Mouse (Mus musculus) liver, embryonic 15.5 days (tissue): ENCODE data around the gene Ccdc149. TPM values are rescaled to one million over a fixed set of nuclear protein-coding genes. Genes with fewer than 3 reads are reported as not detected.

Experiments used
- ATAC-seq: fragments of 200-750 bp; cut with Nextera tagmentation; 2 replicates; pipeline ENCODE4 v1.8.0; 2017; ENCODE audit warnings: moderate number of reproducible peaks, mild to moderate bottlenecking, moderate library complexity; ENCODE audit not compliant: insufficient read depth
- H3K27ac ChIP-seq: fragments of 300-500 bp; sonication (generic); replicated peaks from 2 replicates; pipeline ENCODE4 v1.5.1; 2015; ENCODE audit warnings: mild to moderate bottlenecking, inconsistent platforms
- H3K27me3 ChIP-seq: fragments of 300-500 bp; sonication (generic); 2 replicates; pipeline ENCODE4 v1.6.1; 2015; ENCODE audit warnings: mild to moderate bottlenecking, inconsistent platforms
- H3K36me3 ChIP-seq: fragments of 300-500 bp; sonication (generic); replicated peaks from 2 replicates; pipeline ENCODE4 v1.6.1; 2015; ENCODE audit warnings: moderate library complexity, mild to moderate bottlenecking, inconsistent platforms
- H3K4me1 ChIP-seq: fragments of 300-500 bp; sonication (generic); replicated peaks from 2 replicates; pipeline ENCODE4 v1.6.1; 2015; ENCODE audit warnings: inconsistent platforms
- H3K4me2 ChIP-seq: fragments of 300-500 bp; sonication (generic); 2 replicates; pipeline ENCODE4 v1.6.1; 2015; ENCODE audit warnings: moderate library complexity, mild to moderate bottlenecking, inconsistent platforms
- H3K4me3 ChIP-seq: fragments of 300-500 bp; sonication (generic); replicated peaks from 2 replicates; pipeline ENCODE4 v1.5.1; 2015; ENCODE audit warnings: mild to moderate bottlenecking, inconsistent platforms
- H3K9ac ChIP-seq: fragments of 300-500 bp; sonication (generic); 2 replicates; pipeline ENCODE4 v1.6.1; 2015; ENCODE audit warnings: moderate library complexity, mild to moderate bottlenecking, inconsistent platforms
- H3K9me3 ChIP-seq: fragments of 300-500 bp; sonication (generic); replicated peaks from 2 replicates; pipeline ENCODE4 v1.6.1; 2016; ENCODE audit warnings: inconsistent platforms
- WGBS: fragments of 180-500 bp; shearing (Covaris S2); methylation state at CpG from one replicate; pipeline ENCODE4 v1.1.7; 2015; ENCODE audit warnings: mixed read lengths; ENCODE audit not compliant: insufficient replicate concordance; 5-methylcytosine and 5-hydroxymethylcytosine counted together
- polyA plus RNA-seq: library from polyadenylated mRNA; unstranded; fragments of >200 nt; fragmentation: Nextera tagmentation; extraction: Ambion mirVana; gene quantifications from 2 replicates; pipeline ENCODE4 v1.2.1, GENCODE M21; 2015

Ccdc149 gene
- polyA plus RNA-seq, 1 experiment from 2014 or later: 0.60 TPM

- WGBS: 33% methylated on average over 7 of the region's 7 CpGs
- Histone ChIP-seq H3K36me3 (no peaks in the 10 kb centered on the region), H3K9me3 (no peaks in the 10 kb centered on the region), H3K9ac (no peak overlapping the region), H3K27ac (no peak overlapping the region), H3K4me1 (peaks cover 7% of the 10 kb centered on the region), H3K27me3 (no peaks in the 10 kb centered on the region), H3K4me2 (no peak overlapping the region), H3K4me3 (no peak overlapping the region)
- no peak for ATAC-seq
Measured at GRCm38 (mm10) chr5:52355612-52356011, 115.7 kb downstream of the Ccdc149 start.

GRCm38 (mm10) chr5:52354441-52354840 is 116.9 kb downstream of the Ccdc149 start:
- WGBS: 48% methylated on average over 4 of the region's 4 CpGs
- no peak for ATAC-seq

GRCm38 (mm10) chr5:52352730-52353129 is 118.6 kb downstream of the Ccdc149 start:
- Histone ChIP-seq H3K4me1 (peaks cover 7% of the 10 kb centered on the region), H3K9ac (no peak overlapping the region), H3K36me3 (no peaks in the 10 kb centered on the region), H3K4me2 (no peak overlapping the region), H3K27me3 (no peaks in the 10 kb centered on the region), H3K4me3 (no peak overlapping the region), H3K27ac (no peak overlapping the region), H3K9me3 (no peaks in the 10 kb centered on the region)
- WGBS: 62% methylated on average over 5 of the region's 5 CpGs
- ATAC-seq: no peak

More at GRCm38 (mm10) chr5:52354441-52354840, 116.9 kb downstream of the Ccdc149 start:
- H3K4me2 ChIP-seq: no peak overlapping the region
- no peaks in the 10 kb centered on the region for H3K9me3 ChIP-seq
- H3K27me3 ChIP-seq: no peaks in the 10 kb centered on the region
- no peak overlapping the region for H3K4me3 ChIP-seq
- peaks cover 7% of the 10 kb centered on the region for H3K4me1 ChIP-seq
- H3K27ac ChIP-seq: no peak overlapping the region
- no peak overlapping the region for H3K9ac ChIP-seq
- H3K36me3 ChIP-seq: no peaks in the 10 kb centered on the region

GRCm38 (mm10) chr5:52351561-52351960 is 119.8 kb downstream of the Ccdc149 start:
- peaks cover 7% of the 10 kb centered on the region for H3K4me1 ChIP-seq
- no peak overlapping the region for H3K4me2 ChIP-seq
- H3K9ac ChIP-seq: no peak overlapping the region
- WGBS: 66% methylated on average over 2 of the region's 2 CpGs
- ATAC-seq: no peak
- no peaks in the 10 kb centered on the region for H3K36me3 ChIP-seq
- no peaks in the 10 kb centered on the region for H3K9me3 ChIP-seq
- H3K27me3 ChIP-seq: no peaks in the 10 kb centered on the region
- H3K27ac ChIP-seq: no peak overlapping the region
- no peak overlapping the region for H3K4me3 ChIP-seq

- Histone ChIP-seq H3K4me1 (peaks cover 2% of the 10 kb centered on the region; the same call in 1 of the 2 replicates), H3K27me3 (no peaks in the 10 kb centered on the region), H3K36me3 (no peaks in the 10 kb centered on the region), H3K9me3 (no peaks in the 10 kb centered on the region), H3K4me2 (no peak overlapping the region), H3K4me3 (no peak overlapping the region), H3K27ac (no peak overlapping the region), H3K9ac (no peak overlapping the region)
- WGBS: 65% methylated on average over 2 of the region's 2 CpGs
- no peak for ATAC-seq
Measured at GRCm38 (mm10) chr5:52350451-52350850, 120.9 kb downstream of the Ccdc149 start.

DNA sequence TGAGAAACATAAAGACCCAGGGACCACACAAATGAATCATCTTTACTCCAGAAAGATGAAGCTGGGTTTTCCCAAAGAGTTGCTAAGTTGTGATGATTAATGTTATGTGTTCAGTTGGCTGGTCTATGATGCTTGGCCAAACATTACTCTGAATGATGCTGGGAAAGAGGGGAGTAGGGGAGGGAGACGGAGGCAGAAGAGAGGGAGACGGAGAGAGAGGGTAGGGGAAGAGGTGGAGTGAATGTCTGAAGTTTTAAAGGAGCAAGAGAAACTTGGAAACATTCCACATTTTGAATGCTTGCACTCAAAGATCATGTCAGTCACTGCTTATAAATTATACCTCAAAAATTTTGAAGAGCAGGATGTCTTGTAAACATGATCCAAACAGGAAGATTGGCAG is 124.4 kb downstream of the Ccdc149 start:
- WGBS: 58% methylated on average over 2 of the region's 2 CpGs
- H3K4me3 ChIP-seq: no peak overlapping the region
- no peaks in the 10 kb centered on the region for H3K36me3 ChIP-seq
- no peaks in the 10 kb centered on the region for H3K27me3 ChIP-seq
- no peak for ATAC-seq
- H3K9ac ChIP-seq: no peak overlapping the region
- H3K9me3 ChIP-seq: no peaks in the 10 kb centered on the region
- no peak overlapping the region for H3K4me2 ChIP-seq
- H3K27ac ChIP-seq: no peak overlapping the region
- H3K4me1 ChIP-seq: no peaks in the 10 kb centered on the region

GRCm38 (mm10) chr5:52339134-52339533 is 132.2 kb downstream of the Ccdc149 start:
- H3K4me2 ChIP-seq: no peak overlapping the region
- no peaks in the 10 kb centered on the region for H3K4me1 ChIP-seq
- no peaks in the 10 kb centered on the region for H3K9me3 ChIP-seq
- no peak overlapping the region for H3K27ac ChIP-seq
- 68% methylated on average over 2 of the region's 2 CpGs for WGBS
- no peak overlapping the region for H3K9ac ChIP-seq
- no peak for ATAC-seq
- H3K4me3 ChIP-seq: no peak overlapping the region
- no peaks in the 10 kb centered on the region for H3K36me3 ChIP-seq
- H3K27me3 ChIP-seq: no peaks in the 10 kb centered on the region

DNA sequence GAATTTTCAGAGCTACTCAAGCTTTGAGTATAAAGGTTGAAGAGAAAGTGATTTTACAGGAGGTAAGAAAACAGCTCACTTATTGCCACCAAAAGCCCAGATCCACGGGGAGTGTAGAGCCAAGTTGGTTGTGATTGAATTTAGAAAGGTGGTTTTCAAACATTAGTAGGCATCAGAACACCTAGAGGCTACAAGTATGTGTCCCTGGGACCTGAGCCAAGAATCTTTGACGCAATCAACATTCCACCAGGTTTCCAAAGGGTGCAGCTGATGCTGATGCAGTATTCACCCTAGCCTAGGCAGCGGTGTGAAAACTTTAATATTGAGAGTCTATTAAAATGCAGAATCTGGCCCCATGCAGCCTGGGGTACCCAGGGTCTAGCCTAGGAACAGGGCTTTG is 135.7 kb downstream of the Ccdc149 start:
- H3K27ac ChIP-seq: no peak overlapping the region
- no peaks in the 10 kb centered on the region for H3K36me3 ChIP-seq
- H3K4me1 ChIP-seq: no peaks in the 10 kb centered on the region
- H3K4me3 ChIP-seq: no peak overlapping the region
- no peak overlapping the region for H3K4me2 ChIP-seq
- no peak for ATAC-seq
- no peak overlapping the region for H3K9ac ChIP-seq
- no peaks in the 10 kb centered on the region for H3K9me3 ChIP-seq
- H3K27me3 ChIP-seq: no peaks in the 10 kb centered on the region
- WGBS: 52% methylated on average over 3 of the region's 3 CpGs

- Histone ChIP-seq H3K4me1 (no peaks in the 10 kb centered on the region), H3K27ac (no peak overlapping the region), H3K4me3 (no peak overlapping the region), H3K36me3 (no peaks in the 10 kb centered on the region), H3K9ac (no peak overlapping the region), H3K27me3 (no peaks in the 10 kb centered on the region), H3K4me2 (no peak overlapping the region), H3K9me3 (no peaks in the 10 kb centered on the region)
- no peak for ATAC-seq
- 23% methylated on average over 8 of the region's 8 CpGs for WGBS
Measured at GRCm38 (mm10) chr5:52332120-52332519, 139.2 kb downstream of the Ccdc149 start.

Other genes starting within 250 kb of the Ccdc149 start
- 6.7 and 8.7 TPM in 2 replicates for gene Sod3, start 107.7 kb downstream of the Ccdc149 start, polyA plus RNA-seq
- 0.37 and 0.41 TPM in 2 replicates for gene Lgi2, start 94.9 kb upstream of the Ccdc149 start, polyA plus RNA-seq
- 7.8 and 8.3 TPM in 2 replicates for gene Sepsecs, start 198.2 kb upstream of the Ccdc149 start, polyA plus RNA-seq